Mouse (Mus musculus) right cerebral cortex, postnatal 14 days (tissue): ENCODE data around the gene Mtcl1.
"Not testable (repeated sequence)": the region's sequence is repeated elsewhere in the genome, so short reads cannot be mapped to it uniquely, and the experiment has no call there.

ENCODE experiments used
- DNase-seq: peaks from one replicate; pipeline ENCODE4 v3.0.0; 2022

The Mtcl1 gene

DNA sequence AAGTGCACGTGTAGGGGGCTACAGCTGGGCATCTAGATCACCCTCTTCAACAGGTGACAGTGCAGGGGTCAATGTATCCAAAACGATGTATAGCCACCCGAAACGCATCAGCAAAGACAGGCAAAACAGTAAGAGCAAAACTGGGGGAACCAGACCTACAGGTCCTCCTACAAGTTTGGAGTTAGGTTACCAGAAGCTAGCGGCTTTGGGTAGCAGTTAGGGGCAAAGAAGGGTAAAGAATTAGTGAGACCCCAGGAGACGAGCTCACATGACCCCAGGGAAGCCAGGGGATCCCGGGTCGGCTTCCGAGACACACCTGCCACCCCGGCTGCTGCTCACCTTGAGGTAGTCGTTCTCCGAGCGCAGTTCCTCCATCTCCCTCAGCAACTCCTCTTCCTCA lies 1.6 kb downstream of the Mtcl1 start:
- DNase-seq, result no peak

DNA sequence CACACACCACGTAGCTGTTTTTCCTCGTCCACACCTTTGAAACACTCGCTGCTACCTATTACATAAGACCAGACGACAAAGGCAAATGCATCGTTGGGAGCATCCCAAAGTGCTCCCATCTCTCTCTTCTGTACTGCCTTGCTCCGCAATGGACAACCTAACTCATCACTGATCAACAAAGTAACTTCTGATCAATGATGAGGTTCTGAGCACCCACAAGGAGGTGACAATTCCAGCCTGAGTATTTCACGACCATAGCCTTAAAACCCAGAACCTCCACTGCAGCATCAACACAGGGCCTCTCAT lies 2.6 kb downstream of the Mtcl1 start:
- no peak for DNase-seq

DNA sequence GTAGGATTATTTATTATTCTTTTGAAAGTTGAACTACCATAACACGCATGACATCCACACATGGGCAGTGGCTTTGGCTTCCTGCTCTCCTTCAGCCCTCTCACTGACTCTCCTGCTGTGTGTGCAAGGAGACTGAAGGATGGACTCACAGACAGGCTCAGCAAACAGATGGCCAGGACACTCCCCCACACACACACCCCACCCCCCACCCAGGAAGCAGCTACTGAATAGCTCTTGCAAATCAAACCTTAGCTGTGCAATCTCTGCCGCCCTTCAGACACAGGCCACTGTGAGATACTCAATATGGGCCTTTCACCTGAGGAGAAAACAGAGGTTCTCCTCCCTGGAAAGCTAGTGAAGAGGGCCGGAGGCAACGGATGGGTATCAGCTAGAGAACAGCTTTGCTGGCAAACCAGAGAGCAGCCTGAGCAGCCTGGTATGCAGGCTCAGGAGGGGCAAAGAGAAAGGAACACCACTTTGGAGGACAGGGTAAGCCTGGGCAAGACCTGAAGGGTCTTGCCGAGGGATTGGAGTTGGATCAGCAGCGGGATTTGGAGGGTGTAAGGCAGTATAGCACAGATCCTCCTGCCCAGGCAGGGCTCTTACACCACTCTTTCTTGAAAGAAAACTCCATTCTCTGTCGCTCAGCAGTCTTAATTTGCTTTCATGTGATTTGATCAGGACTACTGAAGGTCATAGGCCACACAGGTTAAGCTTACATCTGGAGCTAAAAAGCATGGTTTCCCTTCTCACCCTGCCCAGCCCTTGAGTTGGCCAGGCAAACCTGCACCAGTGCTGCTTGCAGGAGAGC lies 3.1 kb downstream of the Mtcl1 start:
- no peak for DNase-seq

DNA sequence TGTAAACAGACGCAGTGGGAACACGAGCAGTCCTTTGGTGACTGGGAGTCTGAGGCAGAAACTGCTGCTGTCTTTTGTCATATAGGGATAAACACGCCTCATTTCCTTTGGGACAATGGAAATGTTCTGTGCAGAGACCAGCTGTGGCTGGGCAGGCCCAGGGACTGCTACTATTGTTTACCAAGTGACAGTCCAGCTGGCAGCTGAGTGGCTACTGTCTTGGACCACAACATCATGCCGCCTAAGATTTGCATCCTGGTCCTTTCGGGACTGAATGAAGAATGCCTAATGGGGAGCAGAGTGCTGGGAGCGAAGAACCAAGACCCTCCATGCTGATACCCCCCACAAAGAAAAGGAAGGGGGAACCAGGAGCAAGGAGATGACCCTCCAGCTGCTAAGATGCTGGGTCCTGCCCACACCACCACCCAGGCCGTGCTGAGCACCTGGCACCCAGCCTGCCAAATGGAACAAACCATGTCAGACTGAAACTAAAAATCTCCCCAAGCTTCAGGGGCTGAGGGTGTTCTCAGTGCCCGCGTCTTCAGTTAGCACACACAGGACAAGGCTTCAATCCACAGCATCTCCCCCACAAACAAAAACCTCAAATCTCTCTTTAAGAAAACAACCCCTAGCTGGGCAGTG lies 5.4 kb downstream of the Mtcl1 start:
- no peak for DNase-seq

DNA sequence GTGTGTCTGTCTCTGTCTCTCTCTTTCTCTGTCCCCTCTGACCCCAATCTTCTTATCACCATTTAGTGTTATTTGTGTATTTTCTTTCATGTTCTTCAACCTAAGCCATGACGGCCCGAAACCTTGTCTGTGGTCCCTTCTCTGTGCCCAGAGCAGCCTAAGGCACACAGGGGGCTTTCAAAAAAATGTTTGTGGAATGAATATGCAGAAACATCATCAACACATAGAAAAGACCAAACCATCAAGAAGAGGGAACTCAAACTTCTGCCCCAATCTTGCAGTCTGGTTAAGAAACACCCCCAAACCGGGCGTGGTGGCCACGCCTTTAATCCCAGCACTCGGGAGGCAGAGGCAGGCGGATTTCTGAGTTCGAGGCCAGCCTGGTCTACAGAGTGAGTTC lies 9.7 kb downstream of the Mtcl1 start:
- no peak for DNase-seq

DNA sequence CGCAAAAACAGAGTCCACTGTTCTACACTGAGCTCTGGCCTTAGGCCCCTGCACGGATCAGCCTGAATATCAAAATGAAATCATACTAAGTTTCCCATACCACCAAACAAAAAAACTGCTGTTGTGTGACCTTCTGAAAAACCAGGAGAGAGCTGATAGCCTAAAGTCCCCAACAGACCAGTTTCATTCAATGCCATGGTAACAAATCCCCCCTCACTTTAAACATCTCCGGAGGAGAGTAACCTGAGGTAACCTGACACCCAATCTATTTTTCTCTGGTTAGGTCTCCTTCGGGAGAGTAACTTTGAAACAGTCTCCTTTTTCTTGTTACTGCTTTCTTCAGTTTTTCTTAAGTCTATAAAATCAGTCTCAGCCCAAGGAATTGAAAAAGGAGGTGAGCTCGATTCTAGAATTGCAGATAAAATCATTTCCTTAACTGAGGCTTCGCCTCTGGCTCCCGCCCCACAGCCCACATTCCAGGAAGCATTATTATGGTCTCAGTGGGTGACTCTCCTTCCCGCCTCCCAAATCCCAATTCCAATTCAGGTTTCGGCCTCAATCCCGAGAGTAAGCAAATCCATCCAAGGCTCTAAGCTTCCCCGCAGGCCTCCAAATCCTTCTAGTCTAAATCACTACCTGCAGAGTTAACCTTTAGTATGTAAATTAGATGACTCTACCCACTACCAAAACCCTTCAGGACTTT lies 10.3 kb downstream of the Mtcl1 start:
- no peak for DNase-seq

DNA sequence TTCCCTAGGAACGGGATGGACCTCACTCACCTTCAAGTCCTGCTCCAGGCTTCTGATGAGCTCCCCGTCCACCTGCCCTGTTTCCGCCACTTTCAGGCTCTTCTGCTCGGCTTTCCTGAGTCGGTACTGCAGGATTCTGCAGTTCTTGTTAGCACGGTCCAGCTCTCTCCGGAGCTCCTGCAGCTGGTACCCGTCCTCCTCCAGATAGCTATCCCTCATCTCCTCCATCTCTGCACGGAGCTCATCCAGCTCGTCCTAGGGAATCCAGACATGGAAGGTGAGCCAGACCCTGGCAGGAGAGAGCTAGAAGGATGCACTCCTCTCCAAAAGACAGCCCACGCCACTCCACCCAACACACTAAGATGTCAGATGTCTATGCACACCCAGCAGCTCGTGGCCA lies 11.4 kb downstream of the Mtcl1 start:
- no peak for DNase-seq

DNA sequence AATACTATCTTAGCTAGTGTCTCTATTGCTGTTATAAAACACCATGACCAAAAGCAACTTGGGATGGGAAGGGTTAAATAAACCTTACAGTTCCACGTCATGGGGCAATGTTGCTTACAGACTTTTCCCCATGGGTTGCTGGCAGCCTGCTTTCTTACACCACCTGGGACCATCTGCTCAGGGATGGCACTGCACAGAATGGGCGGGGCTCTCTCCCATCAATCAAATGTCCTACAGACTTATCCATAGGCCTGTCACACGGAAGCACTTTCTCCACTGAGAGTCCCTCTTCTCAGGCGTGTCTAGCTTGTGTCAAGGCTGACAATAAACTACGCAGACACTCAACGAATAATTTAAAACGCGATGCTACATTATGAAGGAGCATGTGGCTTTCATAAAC lies 12.7 kb downstream of the Mtcl1 start:
- DNase-seq, result no peak

DNA sequence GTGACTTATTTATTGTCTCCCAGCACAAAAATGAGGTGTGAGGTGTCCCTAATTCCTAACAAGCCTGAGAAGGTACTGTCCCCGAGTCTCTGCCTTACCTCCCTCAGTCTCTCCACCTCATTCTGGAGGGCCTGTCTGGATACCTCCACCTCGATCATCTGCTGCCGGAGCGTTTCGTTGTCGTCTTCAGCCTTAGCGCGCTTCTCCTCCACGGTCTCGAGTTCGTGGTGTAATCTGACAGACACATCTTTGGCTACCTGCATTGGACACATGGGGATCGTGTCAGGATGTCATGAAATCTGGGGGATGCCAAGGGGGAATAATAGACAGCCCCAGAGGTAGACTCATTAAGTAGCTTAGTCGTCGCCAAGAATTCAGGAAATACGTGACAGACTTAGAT lies 13.6 kb downstream of the Mtcl1 start:
- DNase-seq, result no peak

DNA sequence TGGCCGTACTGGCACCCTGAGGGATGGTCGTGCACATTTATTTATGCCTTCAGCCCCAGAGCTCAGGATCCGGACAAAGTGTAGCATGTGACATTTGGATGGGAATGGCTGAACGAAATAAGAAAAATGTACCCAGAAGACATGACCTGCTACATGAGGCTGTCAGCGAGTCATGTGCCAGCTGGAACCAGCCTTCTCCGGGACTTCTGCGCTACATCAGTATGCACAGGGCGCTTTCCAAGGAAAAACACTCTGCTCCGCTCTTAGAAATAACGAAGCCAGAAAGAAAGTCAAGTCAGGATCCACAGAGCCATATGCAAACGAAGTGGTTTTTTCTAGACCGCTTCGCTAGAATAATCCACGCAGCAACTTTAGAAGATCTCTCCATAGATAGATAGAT lies 14.5 kb downstream of the Mtcl1 start:
- no peak for DNase-seq

DNA sequence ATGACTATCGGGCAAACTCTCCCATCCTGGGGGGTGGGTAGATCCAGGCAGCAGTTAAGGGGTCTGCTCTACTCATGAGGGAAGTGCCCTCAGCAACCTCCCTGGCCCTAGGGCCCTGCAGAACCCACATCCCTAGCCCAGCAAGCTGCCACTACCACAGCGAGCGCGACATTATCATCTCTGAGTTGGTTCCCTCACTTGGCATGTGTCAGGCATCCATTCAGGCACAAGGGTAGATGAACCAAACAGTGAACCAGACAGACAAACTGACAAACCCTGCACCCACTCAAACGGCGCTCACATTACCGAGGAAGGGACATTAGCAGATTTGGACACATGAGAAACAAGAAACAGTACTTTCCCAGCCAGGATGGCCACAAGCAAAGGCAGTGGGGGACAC lies 15.0 kb downstream of the Mtcl1 start:
- no peak for DNase-seq

DNA sequence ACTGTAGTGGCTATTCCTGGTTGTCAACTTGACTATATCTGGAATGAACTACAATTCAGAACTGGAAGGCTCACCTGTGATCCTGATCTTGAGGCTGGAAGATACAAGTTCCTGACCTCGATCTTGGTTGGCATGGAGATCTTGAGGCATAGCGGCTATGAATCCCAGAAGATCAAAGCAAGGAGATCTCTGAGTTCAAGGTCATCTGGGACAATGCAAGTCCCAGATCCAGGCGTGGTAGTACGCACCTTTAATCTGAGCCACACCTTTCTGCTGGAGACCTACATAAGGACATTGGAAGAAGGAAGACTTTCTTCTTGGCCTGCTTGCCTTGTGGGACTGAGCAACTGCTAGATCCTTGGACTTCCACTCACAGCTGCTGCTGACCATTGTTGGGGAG lies 24.9 kb downstream of the Mtcl1 start:
- DNase-seq, result not testable (repeated sequence)

DNA sequence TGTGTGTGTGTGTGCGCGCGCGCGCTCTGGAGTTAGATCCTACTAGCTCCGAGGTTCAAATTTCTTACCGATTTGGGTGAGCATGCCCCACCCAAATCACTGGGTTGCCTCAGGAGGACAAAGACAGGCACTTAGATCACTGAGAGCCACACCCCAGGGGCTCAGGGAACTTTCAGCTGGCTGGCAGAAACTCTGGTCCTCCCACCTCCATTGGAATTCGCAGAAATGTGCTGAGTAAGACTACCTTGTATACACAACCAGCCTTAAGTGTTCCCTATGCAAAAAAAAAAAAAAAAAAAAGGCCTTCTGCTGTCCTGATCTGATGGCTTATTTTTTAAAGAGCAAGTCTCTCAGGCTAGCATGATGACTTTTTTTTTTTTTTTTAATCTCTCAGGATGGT lies 30.1 kb downstream of the Mtcl1 start:
- DNase-seq, result no peak

DNA sequence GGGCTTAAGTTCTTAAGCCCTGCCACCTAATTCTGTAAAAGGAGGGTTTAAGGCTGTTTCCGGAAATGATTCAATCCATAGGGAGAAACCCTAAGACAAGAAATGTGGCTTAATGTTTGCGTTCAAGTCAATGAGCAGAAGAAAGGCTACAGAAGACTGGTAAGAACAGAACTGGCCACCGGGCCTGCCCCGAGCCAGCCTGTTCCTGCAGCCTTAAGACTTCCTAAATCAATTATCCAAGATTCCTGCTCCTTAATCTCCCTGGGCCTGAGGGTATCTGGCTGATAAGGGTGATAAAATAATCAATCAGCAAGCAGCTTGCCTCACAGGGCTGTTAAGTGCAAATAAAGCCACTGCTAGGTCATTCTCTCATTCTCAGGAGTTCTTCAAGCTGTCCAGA lies 31.8 kb downstream of the Mtcl1 start:
- DNase-seq, result no peak

DNA sequence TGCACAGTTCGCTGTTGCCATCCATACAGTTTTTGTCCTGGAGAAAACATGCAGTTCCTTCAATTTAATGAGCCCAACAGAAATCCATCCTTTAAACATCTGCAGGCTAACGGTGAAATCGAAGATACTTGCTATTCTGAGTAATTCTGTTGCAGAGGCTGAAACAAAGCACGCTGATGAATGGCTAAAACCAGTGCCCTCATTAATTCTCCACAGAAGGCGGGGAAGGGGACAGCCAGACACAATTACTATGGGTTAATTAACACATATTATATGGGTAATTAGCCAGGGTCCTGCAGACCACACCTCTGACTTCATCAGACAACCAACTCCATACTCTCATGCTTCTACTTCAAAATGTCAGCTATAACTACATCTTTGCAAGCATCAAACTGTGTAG lies 32.2 kb downstream of the Mtcl1 start:
- DNase-seq, result no peak

DNA sequence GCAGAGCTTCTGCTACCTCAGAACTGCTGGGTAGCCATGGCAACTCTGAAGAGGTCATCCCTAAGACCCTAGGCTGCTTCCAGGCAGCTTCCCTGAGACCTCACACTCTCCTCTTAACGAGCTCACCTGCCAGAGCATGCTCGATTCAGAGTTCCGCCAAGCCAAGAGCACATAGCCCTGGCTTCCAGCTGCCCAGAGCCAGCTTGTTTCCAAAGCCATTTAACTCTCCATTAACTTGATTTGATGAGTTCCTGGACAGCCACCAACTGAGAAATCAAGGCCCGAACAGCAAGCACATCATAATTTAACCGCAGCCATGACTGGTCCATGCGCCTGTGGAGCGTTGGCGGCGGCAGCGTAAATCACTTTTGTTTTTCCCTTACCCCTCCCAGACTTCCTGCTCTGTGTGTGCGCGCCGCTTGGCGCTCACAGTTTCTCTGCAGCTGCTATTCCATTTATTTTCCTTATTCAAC lies 32.7 kb downstream of the Mtcl1 start:
- peak; percentile 23 for DNase-seq

DNA sequence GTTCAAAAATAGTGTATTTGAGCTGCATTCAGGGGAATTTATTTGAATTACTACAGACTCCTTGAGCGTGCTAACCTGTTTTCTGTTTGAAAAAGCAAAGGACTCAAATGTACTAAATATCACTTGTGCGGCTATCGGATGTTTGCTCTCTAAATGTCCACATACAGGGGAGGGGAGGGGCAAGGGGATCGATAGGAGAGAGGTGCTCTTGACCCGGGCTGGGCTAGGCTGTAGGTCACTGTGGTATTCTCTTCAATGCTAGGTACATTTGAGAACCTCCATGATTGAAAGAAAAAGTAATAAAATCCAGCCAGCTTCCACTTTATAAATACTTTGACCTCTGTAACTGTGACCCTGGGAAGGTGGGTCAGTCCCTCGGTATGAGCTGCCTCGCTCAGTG lies 33.1 kb downstream of the Mtcl1 start:
- DNase-seq, result no peak

DNA sequence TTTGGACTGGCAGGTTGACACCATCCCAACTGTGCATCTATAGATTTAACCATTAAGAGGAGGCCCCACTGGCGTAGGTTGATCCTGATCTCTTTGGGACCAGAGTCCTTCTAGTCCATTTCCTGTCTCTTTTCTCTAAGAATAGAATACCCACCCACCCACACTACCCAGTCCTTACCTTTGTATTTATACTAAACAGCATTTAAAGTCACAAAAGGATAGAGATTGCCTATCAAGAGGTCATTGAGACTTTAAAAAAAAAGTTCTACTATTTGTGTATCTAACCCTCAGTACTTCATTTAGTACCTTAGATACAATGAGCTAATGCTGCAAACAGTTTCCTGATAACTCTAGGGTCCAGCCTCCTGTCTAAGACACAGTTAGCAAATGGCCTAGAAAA lies 35.2 kb downstream of the Mtcl1 start:
- DNase-seq, result no peak

DNA sequence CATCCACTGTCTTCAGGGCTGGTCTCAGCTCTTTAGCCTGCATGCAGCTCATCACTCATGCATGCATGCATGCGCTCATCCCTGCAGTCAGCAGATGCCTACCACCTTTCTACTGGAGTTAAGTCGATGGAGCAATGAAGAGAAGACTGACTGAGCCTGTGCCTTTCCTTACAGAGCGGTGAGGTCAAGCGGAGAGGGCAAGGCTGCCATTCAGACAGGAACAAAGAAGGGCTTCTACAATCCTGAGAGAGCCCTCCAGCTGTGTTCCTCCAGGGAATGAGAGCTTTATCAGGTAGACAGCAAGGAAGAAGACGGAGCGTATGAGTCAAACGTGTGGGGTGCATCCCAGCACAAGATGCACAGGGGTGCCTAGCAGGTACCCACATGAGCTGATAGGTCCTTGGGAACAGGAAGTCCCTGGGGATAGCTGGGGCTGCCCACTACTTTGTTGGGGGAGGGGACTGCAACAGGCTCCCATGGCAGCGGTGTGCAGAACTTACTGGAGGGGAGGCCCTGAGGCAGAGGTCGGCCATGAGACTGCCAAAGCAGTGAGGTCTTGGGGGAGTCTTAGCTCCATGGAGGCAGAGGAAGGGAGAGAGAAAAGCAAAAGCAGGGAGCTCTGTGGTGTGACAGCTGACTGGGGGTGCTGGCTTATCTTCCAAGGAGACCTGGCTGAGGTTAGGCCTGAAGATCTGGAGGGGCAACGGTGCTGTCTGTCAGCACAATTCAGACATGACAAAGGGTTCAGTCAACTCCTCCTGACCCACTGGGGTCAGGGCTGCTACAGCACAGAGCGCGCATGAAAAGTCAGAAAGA lies 37.2 kb downstream of the Mtcl1 start:
- no peak for DNase-seq

DNA sequence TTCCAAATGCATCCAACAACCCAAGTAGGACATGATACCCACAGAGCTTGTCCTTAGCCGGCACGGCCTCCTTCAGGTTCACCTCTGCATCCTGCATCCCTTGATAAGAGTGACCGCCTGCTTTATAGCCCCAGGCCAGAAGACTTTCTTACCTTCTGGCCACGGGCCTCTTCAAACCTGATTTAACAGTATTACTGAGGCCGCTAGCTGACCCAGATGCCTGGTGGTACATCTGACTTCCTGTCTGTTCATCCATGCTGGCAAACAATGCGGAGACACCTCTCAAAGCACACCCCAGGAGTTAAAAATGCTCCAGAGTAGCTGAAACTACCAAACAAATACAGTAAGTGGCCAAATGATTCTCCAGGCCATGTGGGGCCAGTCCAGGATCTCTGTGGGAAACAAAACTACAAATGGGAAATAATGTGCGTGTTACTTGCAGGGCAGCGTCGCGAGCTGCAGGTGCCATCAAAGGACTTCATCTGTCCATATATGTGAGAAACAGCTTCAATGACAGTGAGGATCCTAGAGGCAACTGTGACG lies 38.6 kb downstream of the Mtcl1 start:
- no peak for DNase-seq

DNA sequence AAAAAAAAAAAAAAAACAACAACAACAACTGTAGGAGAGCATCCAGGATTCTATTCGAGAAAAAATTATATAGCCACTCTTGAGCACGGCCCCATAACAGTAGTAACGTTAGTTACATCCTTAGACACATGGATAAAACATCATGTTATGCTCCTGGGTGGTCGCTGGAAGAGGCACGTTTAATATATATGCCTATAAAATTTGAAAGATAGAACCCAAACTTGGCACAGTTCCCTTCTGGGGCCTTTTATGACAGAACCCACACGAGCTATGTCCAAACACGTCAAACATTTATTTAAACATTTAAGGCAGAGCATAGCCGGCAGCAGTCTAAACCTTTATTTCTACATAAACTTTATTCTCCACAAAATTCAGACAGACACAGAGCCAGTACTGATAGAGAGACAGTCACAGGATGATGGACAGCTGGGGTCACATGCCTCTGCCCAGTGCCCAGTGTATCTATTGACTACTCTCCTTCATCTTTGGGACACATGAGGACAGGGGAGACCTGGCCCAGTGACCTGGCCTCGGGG lies 40.4 kb downstream of the Mtcl1 start:
- no peak for DNase-seq

DNA sequence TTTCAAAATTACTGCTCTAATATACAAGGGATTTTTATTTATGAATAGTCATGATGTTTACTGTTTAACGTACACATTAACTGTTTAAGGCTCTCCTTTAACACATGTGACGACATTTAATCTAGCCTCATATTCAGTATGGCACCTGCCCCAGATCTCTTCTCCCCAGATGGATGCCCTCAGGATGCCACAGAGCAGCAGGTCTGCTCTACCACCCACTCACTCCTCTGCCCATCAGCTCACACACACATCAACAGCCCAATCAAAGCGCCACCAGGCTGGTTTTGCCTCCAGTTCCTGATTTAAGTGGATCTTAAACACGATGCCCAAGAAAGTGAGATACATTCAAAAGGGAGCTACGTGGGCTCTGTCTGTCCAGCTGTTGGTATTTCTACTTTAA lies 41.1 kb downstream of the Mtcl1 start:
- DNase-seq, result no peak

DNA sequence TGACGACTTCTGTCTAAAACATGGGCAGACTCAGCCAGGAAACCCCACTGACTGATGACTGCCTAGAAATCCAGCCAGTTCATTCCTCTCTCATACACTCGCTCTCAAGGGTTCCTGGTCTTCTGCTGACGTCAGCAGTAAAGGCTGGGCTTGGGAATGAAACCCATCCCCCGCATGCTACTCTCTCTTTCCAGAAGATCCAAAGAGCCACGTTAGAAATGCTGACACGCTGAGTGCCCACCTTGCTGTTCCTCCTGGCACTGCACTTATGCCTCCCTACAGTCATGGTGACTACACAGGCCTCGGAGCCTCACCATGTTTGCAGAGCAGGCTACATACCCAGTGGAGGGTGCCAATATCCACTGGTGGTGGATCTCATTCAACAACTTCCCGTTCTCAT lies 41.7 kb downstream of the Mtcl1 start:
- no peak for DNase-seq
